Mouse (Mus musculus) urinary bladder, adult 2 months (tissue): Measurements from ENCODE around the gene Gria4. TPM values are rescaled to one million over a fixed set of nuclear protein-coding genes. Genes with fewer than 3 reads are reported as not detected.
"Not testable (repeated sequence)": the region's sequence is repeated elsewhere in the genome, so short reads cannot be mapped to it uniquely, and the experiment has no call there.

Source experiments
- DNase-seq: peaks from one replicate; pipeline ENCODE4 v3.0.0; 2022; ENCODE audit warnings: low spot score
- polyA plus RNA-seq: library from polyadenylated mRNA; depleted of rRNA; stranded (reverse); fragments of >200 nt; gene quantifications from 2 replicates; pipeline ENCODE4 v1.2.3, GENCODE M21; 2012

Gria4 gene
- polyA plus RNA-seq, 1 experiment, result 6.1 TPM

DNA sequence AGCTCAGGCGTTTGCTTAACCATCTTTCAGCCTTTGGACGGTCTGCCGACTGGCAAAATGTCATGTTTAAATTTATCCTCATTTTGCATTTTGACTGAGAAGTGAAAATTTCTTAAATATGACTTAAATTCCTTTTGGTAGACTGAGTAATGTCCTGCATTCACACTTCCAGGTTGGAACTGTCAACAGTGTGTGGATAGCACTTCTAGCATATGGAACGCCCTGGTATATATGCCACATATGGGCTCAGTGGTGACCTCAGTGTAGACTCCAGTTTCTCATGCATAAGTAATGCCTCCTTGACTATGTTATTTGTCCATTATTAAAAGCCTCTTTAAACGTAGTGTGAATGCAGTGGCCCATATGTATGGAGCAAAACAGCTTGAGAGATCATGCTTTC, 222.4 kb downstream of the Gria4 start:
- DNase-seq, result no peak

DNA sequence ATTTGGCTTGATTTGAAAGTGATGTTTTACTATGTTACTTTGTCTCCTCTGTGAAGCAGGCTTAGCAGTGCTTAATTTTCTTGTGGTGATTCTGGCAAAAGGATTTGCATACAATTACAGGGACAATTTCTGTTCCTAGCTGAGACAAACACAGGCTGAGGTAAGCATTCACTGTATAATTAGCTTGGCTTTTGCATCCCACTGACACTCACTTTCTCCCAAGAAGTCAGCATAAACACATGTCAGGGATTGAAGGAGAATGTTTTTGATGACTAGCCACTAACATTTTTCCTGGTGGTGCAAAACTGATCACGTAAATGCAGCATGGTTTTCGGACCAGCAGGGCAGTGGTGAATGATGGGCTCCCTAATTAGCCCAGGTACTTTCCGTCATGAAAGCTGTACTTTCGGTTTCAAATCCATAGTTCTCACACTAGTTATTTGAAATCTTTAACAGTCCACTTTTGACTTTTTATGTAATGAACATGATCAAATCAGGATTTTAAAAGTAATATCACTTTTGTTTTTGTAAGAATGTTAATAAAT, 240.5 kb downstream of the Gria4 start:
- no peak for DNase-seq

DNA sequence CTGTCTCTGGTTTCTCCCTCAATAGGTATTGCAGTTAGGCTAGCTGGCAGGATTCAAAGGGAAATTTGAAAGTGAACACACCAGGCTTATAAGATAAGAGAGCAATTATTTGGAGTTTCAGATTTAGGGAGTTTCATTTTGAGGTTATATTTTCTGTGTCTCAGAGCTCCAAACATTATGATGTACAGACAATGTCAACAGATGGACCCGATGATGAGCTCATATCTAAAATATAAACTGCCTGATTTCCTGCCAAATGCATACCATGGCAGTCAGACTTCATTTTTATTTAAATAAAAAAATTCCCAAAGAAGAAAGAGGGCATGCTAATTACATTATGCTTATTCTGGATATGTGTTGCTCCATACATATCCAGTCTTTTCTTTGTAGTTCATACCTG, 256.8 kb downstream of the Gria4 start:
- DNase-seq, result no peak

DNA sequence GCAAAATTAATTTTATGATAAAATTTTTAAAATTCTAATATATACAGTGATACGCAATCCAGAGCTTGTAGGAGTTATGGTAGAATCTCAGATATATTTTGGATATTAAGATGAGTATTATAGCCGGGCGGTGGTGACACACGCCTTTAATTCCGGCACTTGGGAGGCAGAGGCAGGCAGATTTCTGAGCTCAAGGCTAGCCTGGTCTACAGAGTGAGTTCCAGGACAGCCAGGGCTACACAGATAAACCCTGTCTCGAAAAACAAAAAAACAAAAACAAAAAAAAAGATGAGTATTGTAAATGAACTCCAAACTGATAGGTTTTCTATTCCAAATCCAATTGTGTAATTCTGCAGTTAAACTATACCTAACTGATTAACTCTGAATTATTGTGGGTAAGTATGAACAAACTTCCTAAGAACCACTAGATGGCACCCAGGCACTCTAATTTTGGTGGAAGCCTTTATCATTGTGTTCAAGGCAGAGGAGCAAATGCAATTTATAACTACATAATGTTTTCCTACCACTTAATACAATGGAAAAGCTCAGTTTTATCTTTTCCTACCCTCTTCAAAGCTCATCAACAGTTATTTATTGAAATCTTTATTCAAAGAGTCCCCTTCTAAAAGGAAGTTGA, 259.4 kb downstream of the Gria4 start:
- DNase-seq, result no peak

DNA sequence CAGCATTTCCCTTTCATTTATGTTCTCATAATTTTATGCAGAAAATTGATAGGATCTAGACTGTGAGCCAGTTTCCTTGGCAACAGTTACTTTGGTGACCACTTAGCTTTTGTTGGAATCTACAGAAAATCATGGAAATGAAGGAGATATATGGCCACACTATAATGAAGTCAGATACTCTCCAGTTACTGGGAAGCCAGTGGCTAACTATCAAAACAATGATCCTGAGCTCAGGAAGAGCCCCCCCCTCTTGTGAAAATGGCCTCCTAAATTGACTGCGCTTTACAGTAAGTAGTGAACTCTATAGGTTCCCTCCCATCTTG, 281.5 kb downstream of the Gria4 start:
- no peak for DNase-seq

DNA sequence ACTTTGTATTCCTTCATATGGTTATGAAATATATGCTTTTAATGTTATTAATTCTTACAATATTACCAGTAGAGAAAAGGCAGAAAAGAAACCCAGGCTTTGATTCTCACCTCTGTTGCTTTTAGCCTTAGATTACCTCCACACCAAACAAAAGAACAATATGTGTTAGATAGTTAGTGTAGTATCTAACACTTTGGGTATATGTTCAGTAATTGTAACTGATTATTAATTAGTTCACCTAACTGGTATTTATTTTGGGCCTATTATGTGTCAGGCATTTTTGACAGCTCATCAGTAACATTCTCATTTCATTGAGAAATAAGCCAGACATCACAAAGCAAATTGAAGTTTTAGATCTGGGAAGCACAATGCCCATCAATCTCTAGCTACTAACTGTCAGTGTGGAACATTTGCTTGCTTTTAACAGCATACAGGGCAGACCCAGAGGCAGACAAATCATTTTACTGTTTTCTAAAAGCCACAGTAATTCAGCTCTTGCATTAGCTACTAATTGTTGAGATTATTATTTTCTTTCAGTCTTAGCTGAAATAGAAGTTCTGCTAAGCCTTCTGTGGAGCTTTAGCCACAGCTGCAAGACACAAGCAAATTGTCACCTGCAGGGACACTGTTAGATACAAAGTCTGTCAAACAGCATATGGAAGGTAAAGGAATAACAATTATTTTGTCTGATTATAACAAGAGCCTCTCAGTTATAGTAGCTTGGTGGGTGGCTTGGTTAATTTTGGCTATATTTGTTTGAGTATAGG, 282.1 kb downstream of the Gria4 start:
- DNase-seq, result no peak

DNA sequence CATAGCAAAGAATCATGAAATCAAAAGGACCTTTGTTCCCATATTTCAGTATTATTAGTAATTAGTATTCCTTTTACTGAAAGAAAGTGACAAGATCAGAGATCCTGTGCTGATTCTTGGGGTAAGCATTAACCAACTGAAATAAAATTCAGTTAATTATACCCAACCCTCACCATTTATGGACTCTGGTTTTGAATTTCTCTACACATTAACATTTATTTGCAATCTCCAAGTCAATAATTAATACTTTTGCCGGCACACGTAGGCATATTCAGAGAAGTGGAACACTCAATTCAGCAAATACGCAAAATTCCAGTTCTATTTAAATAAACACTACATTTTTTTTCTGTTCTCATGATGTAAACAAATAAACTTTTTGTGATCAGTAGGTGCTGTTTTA, 289.9 kb downstream of the Gria4 start:
- no peak for DNase-seq

DNA sequence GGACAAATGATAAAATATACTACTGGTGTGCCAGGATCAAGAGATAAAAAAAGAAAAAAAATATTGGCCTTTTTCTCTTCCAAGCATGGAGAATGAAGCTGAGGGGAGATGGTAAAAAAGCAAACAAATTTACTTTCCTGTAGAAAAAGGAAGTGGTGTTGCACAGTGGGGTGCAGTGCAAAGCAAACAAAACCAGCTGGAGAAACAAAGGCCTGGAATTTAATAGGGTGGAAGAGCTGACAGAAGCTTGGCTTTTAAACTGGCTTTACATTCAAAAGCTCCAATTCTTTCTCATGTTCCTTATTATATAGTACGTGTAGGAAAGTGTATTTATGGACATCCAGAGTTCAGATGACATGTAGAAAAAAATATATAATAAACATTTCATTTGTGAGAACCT, 290.9 kb downstream of the Gria4 start:
- no peak for DNase-seq

DNA sequence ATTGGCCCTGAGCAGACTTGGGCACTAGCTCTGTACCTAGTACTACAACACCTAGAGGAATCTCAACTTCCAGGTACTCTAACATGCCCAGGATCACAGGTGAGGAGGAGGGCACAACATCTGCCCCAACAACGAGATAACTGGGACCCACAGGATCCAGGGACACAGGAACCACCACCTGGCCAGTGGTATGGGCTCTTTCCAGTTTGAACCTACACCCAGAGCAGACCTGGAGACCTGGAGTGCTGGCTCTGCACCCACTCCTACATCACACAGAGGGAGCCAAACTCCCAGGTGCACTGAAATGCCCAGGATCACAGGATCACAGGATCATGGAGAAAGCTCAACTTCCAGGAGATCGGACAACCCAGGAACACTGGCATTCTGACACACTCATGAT, 309.6 kb downstream of the Gria4 start:
- no peak for DNase-seq

DNA sequence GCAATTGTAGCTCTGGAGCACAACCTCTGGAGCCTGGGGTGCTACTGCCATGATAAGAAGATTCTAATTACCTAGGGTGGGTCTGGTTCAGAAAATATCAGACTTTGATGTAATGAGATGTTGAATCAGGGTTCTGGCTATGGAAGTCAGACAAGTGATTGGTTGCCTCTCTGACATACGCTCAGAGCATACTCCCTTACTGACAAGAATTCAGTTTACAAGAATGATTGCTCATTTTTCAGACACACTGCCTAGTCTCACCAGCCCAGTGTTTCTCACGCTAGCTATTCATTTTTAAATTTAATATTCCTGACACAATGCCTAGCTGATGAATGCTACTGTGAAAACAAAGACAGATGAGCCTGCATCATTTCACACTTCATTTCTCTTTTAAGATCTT, 311.5 kb downstream of the Gria4 start:
- DNase-seq, result no peak

DNA sequence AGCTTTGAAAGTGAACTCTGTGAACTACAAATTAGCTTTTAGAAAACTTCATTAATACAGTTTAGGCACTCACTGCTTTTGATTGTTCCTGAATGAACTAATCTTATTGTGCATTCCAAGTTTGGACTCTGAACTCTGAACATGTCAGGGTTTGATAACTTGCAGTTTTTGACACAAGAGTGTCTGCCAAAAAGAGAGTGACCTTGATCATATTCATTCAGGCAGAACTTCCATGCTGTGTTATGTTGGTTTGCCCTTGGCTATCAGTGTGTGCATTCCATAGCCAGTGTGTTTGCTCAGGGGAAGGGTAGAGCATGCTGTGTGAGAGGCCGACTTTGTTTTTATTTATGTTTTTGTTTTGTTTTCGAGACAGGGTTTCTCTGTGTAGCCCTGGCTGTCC, 325.2 kb downstream of the Gria4 start:
- no peak for DNase-seq

DNA sequence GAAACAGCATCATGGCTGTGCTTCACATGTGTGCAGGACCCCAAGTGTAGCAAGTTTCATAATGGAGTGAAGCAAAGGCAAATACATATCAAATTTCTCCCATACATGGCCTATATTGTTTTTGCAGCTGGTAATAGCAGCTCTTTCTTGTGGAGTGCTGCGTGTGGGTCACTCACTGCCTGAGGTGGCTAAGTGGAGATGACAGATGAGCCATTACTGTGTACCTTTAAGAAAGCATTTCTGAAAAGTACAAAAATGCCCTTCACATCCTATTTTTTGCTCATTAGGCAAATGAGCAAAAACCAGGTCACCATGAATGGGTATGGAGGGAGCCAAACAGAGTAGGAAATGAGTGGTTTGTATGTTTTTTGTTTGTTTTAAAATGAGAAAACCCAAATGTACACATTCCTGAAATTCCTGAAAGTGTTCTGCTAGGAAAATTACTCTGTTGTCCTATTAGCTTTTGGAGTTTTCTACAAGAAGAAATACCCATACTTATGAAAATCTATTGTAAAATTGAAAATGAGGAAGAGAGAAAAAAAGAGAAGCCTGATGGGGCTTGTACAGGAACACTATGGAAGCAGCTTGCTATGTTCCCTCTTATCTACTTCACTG, 336.5 kb downstream of the Gria4 start:
- DNase-seq, result no peak

DNA sequence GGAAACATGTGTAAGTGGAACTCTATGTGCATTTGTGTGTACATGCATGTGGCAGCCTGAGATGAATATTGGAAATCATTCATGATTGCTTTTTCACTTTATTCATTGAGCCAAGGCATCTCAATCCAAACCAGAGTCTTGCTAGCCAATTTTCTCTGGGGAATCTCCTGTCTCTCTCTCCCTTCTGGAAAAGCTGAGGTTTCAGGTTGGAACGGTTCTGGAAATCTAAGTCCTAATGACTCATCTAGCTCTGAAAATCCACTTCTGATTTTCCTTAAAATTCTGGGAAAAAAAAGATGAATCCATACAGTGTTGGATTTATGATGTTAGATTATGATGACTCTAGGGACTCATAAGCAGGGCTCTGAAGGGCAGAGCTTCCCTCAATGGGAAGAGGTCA, 337.8 kb downstream of the Gria4 start:
- no peak for DNase-seq

DNA sequence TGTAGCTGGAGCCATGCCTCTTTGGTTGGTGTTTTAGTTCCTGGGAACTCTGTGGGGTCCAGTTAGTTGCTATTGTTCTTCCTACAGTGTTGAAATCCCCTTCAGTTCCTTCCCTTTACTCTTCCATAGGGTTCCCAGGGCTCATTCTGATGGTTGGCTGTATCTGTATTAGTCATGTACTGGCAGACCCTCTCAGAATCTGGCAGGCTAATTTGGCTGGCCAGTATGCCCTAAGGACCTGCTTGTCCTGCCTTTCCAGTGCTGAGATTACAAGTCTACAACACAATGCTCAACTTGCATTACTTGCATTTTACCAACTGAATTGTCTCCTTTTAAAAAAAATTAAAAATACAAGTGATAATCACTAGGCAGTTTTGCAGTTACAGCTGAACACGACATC, 338.4 kb downstream of the Gria4 start:
- no peak for DNase-seq

DNA sequence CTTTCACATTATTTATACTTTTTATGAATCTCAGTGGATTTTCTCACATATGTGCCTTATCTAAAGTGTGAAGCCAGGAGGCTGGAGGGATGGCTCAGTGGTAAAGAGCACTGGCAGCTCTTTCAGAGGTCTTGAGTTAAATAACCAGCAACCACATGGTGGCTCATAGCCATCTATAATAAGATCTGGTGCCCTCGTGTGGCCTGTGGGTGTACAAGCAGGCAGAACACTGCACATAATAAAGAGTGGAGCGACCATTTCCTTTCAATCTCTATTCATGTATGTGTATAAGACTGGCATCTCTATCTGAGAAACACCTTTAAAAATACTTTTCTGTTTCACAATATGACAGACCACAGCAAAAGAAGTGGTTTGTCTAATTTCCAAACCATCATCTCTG, 353.1 kb downstream of the Gria4 start:
- DNase-seq, result no peak

DNA sequence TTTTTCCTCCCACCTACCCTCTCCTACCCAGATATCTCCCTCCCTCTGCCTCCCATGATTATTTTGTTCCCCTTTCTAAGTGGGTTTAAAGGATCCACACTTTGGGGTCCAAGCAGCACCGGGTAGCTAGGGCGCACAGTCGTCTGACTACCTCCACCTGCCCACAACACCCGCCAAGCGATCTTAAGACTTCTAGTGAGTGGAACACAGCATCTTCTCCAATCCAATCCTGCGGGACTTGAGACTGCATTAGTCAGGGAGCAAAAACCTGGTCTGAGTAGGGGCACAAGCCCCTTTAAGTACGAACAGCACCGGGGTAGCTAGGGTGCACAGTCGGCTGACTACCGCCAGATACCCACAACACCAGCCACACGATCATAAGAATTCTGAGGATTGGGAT, 395.2 kb downstream of the Gria4 start:
- not testable (repeated sequence) for DNase-seq

DNA sequence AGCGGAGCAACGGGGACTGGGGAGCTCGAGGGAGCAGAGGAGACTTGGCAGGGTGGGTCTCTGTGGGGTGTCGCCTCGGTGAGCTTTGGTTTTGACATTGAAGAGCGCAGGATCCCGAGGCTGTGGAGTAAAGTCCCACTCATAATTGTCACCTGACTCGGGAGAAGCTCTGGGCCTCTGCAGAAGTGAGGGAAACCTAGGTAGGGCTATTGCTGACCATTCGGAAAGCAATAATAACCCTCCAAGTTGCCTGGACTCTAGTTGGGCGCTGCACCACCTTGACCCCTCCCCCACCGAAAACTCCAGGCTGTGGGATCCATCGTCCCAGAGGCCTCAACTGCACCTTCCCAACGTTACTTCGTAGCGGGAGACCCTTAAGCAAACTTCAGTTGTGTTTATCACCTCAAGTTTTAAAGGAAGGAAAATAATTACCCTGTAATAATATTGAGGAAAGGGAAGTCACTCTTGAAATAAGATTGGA, 419.4 kb downstream of the Gria4 start:
- no peak for DNase-seq

DNA sequence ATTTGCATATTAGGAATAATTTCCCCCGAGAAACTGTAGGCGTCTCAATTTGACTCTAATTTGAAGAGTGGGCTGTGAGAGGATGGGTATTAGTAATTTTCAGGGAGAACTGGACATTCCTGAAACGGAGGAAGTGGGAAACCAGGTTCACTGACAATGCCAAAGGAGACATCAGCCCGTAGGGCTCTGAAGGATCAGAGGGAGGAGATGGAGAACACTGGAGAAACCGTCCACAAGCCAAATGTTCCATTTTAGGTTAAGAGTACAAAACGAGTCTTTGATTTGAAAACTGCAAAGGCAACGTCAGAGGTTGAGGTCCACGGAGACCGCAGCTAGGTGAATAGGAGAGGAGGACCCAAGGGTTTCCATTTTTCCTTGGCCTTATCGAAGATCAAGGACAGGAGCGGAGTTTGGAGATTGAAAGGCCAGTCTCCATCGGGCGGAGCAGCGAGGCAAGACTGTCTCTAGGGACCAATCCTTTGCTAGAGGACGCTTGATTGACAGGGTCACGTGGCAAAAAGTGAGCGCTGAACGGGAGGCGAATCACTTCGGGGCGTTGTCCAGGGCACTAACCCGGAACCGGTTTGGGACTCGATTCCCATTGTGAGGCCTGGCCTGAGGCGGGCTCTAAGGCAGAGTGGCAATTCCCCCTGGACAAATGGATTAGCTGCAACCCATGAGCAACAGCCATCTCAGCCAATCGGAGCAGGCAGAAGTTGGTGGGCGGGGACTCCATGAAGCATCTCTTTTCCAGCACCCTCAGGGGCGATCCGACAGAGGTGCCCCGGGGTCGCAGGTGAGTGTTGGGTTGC, 420.0 kb downstream of the Gria4 start, which contains the start of gene Msantd4:
Gene Msantd4 (plus strand): TSS at position 735 of the 812 bp plus-strand sequence.
- DNase-seq, result peak; percentile 85
